Mouse (Mus musculus) G1E (cell line): ENCODE results near the gene Macrod2.

ENCODE experiments used
- CTCF ChIP-seq: IDR thresholded peaks from 2 replicates; pipeline ENCODE4 v1.5.1; 2012; ENCODE audit warnings: low read depth, low read length, inconsistent platforms, mixed read lengths
- GATA1 ChIP-seq: IDR thresholded peaks from 2 replicates; pipeline ENCODE4 v1.6.1; 2012; ENCODE audit warnings: borderline replicate concordance, low read length, inconsistent platforms, mixed read lengths
- POLR2AphosphoS5 ChIP-seq: IDR thresholded peaks from 2 replicates; pipeline ENCODE4 v1.6.1; 2012; ENCODE audit warnings: low read depth, low read length, inconsistent platforms; ENCODE audit not compliant: insufficient replicate concordance
- TAL1 ChIP-seq: conservative IDR thresholded peaks from 2 replicates; pipeline ENCODE4 v1.6.1; 2012; ENCODE audit warnings: low read depth, low read length, inconsistent platforms, mixed read lengths

DNA sequence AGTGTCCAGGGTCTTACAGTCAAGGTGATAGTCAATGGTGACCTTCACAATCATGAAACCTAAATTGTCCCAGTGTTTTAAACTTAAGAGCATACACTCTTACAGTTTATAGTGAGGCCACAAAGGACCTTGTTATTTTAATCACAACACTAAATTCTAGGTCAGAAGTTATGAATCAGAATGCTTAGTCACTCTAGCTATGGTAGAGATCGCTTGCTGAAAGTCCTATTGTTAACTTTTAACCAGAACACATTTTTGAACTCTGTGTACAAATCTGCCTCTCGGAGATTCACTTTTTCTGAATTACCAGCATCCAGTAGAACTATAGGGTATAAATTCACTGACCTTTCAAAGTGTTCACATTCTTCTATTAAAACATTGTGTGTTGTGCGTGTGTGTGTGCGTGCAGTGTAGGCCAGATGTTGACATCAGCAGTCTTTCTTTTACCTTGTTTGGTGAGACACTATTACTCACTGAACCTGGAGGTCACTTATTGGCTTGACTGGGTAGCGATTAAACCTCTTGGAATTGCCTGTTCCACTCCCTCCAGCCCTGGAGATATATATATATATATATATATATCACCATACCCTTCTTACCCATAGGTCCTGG is 452.8 kb downstream of the Macrod2 start:
- TF ChIP-seq POLR2AphosphoS5: no peak
- no peak for TF ChIP-seq CTCF
- no peak for TF ChIP-seq TAL1
- no peak for TF ChIP-seq GATA1
